Mouse (Mus musculus) ES-E14 (cell line): ENCODE results near the gene Cxadr. TPM values are rescaled to one million over a fixed set of nuclear protein-coding genes. Genes with fewer than 3 reads are reported as not detected.

Experiments used
- DNase-seq: peaks from one replicate; pipeline ENCODE4 v3.0.0-alpha.2; 2013; ENCODE audit warnings: low read depth, low spot score
- H3K27ac ChIP-seq: 2 replicates; pipeline ENCODE4 v1.5.1; 2012; ENCODE audit warnings: low read depth, mild to moderate bottlenecking, low read length, moderate library complexity, mixed read lengths; ENCODE audit not compliant: poor library complexity, insufficient read depth, severe bottlenecking
- H3K36me3 ChIP-seq: 2 replicates; pipeline ENCODE4 v1.6.1; 2012; ENCODE audit warnings: mild to moderate bottlenecking, low read length, moderate library complexity, mixed read lengths; ENCODE audit not compliant: control insufficient read depth, poor library complexity, insufficient read depth, severe bottlenecking
- H3K4me1 ChIP-seq, 2 experiments: fragments of 150-350 bp in 1 of 2; sonication (generic) in 1 of 2; 2 replicates each; pipeline ENCODE4 v1.6.1; 2012; ENCODE audit warnings: low read length in 2 of 2, mild to moderate bottlenecking in 1 of 2, mixed read lengths in 1 of 2; ENCODE audit not compliant: control insufficient read depth in 2 of 2, insufficient read depth in 2 of 2, poor library complexity in 1 of 2
- H3K4me3 ChIP-seq, 2 experiments: fragments of 150-350 bp in 1 of 2; sonication (generic) in 1 of 2; 2 replicates each; pipeline ENCODE4 v1.5.1; 2012; ENCODE audit warnings: low read length in 2 of 2, low read depth in 1 of 2, mild to moderate bottlenecking in 1 of 2, mixed read lengths in 1 of 2; ENCODE audit not compliant: insufficient read depth in 1 of 2, poor library complexity in 1 of 2, severe bottlenecking in 1 of 2
- H3K9ac ChIP-seq: 2 replicates; pipeline ENCODE4 v1.6.1; 2012; ENCODE audit warnings: low read depth, mild to moderate bottlenecking, low read length, mixed read lengths; ENCODE audit not compliant: poor library complexity, insufficient read depth, severe bottlenecking
- H3K9me3 ChIP-seq: fragments of 150-350 bp; sonication (generic); 2 replicates; pipeline ENCODE4 v1.6.1; 2012; ENCODE audit warnings: low read depth, mild to moderate bottlenecking, low read length; ENCODE audit not compliant: control insufficient read depth, insufficient read depth
- CHD2 ChIP-seq: IDR thresholded peaks from 2 replicates; pipeline ENCODE4 v1.6.1; 2014; ENCODE audit warnings: mild to moderate bottlenecking, low read depth, low read length, inconsistent platforms
- HCFC1 ChIP-seq: IDR thresholded peaks from 2 replicates; pipeline ENCODE4 v1.6.1; 2012; ENCODE audit warnings: low read length, inconsistent platforms, borderline replicate concordance; ENCODE audit not compliant: insufficient read depth
- MAFK ChIP-seq: IDR thresholded peaks from 2 replicates; pipeline ENCODE4 v1.6.1; 2014; ENCODE audit warnings: mild to moderate bottlenecking, low read depth, low read length, inconsistent platforms; ENCODE audit not compliant: insufficient read depth
- ZC3H11A ChIP-seq: IDR thresholded peaks from 2 replicates; pipeline ENCODE4 v1.6.1; 2012; ENCODE audit warnings: low read depth, mild to moderate bottlenecking, inconsistent platforms, low read length, borderline replicate concordance
- ZNF384 ChIP-seq: IDR thresholded peaks from 2 replicates; pipeline ENCODE4 v1.6.1; 2012; ENCODE audit warnings: low read depth, low read length, inconsistent platforms
- in situ Hi-C, 2 experiments: fragments of 600-800 bp; cut with MboI; formaldehyde crosslinking; loops; one replicate each; pipeline ENCODE4 v1.15.1; 2025; ENCODE audit warnings: low sequenced_read_pairs in 2 of 2, inconsistent platforms in 1 of 2; ENCODE audit not compliant: unreplicated experiment in 2 of 2
- total RNA-seq: library from RNA; depleted of rRNA; stranded (reverse); fragments of 300-350 nt; gene quantifications from 2 replicates; pipeline ENCODE4 v1.2.3, GENCODE M21; 2012

The Cxadr gene
- total RNA-seq, 1 experiment: 31.0 TPM

- Histone ChIP-seq H3K4me3 (0 out of 4 replicates have a peak overlapping the region, but pooled peaks of 1 of the 2 experiments have one; percentile 4), H3K4me1 (peaks cover 3 to 8% of the 10 kb centered on the region in 2 experiments; a peak in 3 of 4 replicates), H3K9me3 (no peaks in the 10 kb centered on the region), H3K36me3 (no peaks in the 10 kb centered on the region), H3K27ac (peak overlapping the region; percentile 40; the same call in 1 of the 2 replicates), H3K9ac (no peak overlapping the region)
- TF ChIP-seq ZC3H11A: no peak
- no peak for TF ChIP-seq ZNF384
- no peak for TF ChIP-seq HCFC1
- TF ChIP-seq MAFK: no peak
- no peak for TF ChIP-seq CHD2
- peak; percentile 36 for DNase-seq
- in situ Hi-C loops: no loop called here
Measured at GRCm38 (mm10) chr16:78264442-78265150, 36.7 kb upstream of the Cxadr start.

- no peak overlapping the region for H3K9ac ChIP-seq
- 0 out of 4 replicates have a peak overlapping the region, but pooled peaks of 1 of the 2 experiments have one; percentile 4 for H3K4me3 ChIP-seq
- H3K27ac ChIP-seq: no peak overlapping the region
- H3K4me1 ChIP-seq: peaks cover 3 to 8% of the 10 kb centered on the region in 2 experiments; a peak in 3 of 4 replicates
- DNase-seq: peak; percentile 91
- H3K36me3 ChIP-seq: no peaks in the 10 kb centered on the region
- TF ChIP-seq MAFK: peak; percentile 50; the same call in 1 of the 2 replicates
- peak; percentile 62; the same call in 1 of the 2 replicates for TF ChIP-seq CHD2
- no peak for TF ChIP-seq ZNF384
- in situ Hi-C loops: no loop called here
- no peaks in the 10 kb centered on the region for H3K9me3 ChIP-seq
Measured at GRCm38 (mm10) chr16:78265151-78265590, 36.1 kb upstream of the Cxadr start.

DNA sequence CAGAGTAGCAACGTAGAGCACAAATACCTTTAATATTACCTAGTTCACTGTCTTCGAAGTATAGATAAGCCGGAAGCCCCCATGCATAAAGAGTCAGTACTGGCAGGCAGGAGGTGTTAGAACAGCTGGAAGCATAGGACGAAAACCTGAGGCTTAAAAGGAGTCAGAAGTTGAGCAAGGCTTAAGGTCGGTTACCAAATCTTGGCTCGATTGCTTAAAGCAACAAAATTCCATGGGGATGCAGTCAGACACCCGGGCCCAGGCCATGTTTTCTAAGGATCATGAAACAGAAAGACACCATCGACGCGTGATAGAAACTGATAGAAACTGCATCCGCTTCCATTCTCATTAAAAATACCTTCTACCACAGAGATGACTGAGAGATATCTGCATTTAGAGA, 35.5 kb upstream of the Cxadr start:
- no peak for DNase-seq
- Histone ChIP-seq H3K4me3 (no peak overlapping the region), H3K9ac (no peak overlapping the region), H3K4me1 (peaks cover 3 to 8% of the 10 kb centered on the region in 2 experiments; a peak in 3 of 4 replicates), H3K27ac (no peak overlapping the region), H3K9me3 (no peaks in the 10 kb centered on the region), H3K36me3 (no peaks in the 10 kb centered on the region)
- in situ Hi-C loops: no loop called here
- no peak for TF ChIP-seq CHD2
- no peak for TF ChIP-seq MAFK
- TF ChIP-seq ZNF384: no peak
- no peak for TF ChIP-seq ZC3H11A
- no peak for TF ChIP-seq HCFC1

- Histone ChIP-seq H3K9ac (no peak overlapping the region), H3K4me1 (peaks cover 3 to 8% of the 10 kb centered on the region in 2 experiments; a peak in 3 of 4 replicates), H3K4me3 (no peak overlapping the region), H3K9me3 (no peaks in the 10 kb centered on the region), H3K27ac (no peak overlapping the region), H3K36me3 (no peaks in the 10 kb centered on the region)
- no peak for TF ChIP-seq ZC3H11A
- no peak for TF ChIP-seq HCFC1
- no peak for TF ChIP-seq ZNF384
- TF ChIP-seq CHD2: no peak
- no peak for TF ChIP-seq MAFK
- no peak for DNase-seq
- in situ Hi-C loops: no loop called here
Measured at GRCm38 (mm10) chr16:78267453-78267852, 33.8 kb upstream of the Cxadr start.
